Mouse (Mus musculus) layer of hippocampus, adult 2 months (tissue): ENCODE results near the gene Sds. TPM values are rescaled to one million over a fixed set of nuclear protein-coding genes. Genes with fewer than 3 reads are reported as not detected.

Source experiments
- DNase-seq, 2 experiments: peaks; one replicate each; pipeline ENCODE4 v3.0.0; 2022; ENCODE audit warnings: low spot score in 2 of 2
- H3K27ac ChIP-seq: fragments of 200-600 bp; 2 replicates; pipeline ENCODE4 v1.8.1; 2022
- H3K4me3 ChIP-seq: fragments of 200-600 bp; 2 replicates; pipeline ENCODE4 v1.8.1; 2022; ENCODE audit warnings: mild to moderate bottlenecking
- CTCF ChIP-seq: fragments of 200-600 bp; conservative IDR thresholded peaks from 2 replicates; pipeline ENCODE4 v1.8.1; 2022; ENCODE audit warnings: antibody characterized with exemption, mild to moderate bottlenecking, moderate library complexity
- long read RNA-seq, 2 experiments: library from polyadenylated mRNA; stranded (forward); transcript quantifications; one replicate each; pipeline ENCODE4 v2.0.0; 2021; ENCODE audit warnings: borderline mapping rate in 2 of 2
- total RNA-seq, 2 experiments: library from RNA; stranded (reverse); gene quantifications; 2 replicates each; pipeline ENCODE4 v1.2.3; 2021

Sds gene
- under 1 TPM in 1 of 2 experiments, not detected in 1; 0.31 TPM for total RNA-seq
- long read RNA-seq, experiment 1, result 0 reads
- long read RNA-seq, experiment 2, result 0 reads

DNA sequence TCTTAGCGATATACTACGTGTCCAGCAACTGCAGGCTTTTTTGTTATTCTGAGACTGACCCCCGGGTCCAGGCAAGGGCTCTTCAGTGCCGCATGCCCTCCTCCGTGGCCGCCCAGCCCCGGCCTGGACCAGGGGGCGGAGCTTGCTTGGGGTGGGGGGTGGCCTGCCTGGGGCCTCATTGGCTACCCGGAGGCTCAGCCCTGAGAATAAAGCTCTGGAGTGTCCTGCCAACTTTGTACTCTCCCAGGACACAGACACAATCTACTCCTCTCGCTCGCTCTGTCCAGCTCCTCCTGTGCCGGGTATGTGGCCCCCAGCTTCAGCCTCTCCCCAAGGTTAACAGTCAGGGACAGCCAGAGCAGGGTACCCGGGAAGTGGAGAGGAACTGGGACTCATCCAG lies at the start of gene Sds:
Gene Sds, plus strand, starts transcription at position 231 of the 400 bp plus-strand sequence.
- no peak within 1 kb of the TSS for H3K27ac ChIP-seq
- H3K4me3 ChIP-seq, result no peak within 1 kb of the TSS
- no peak for DNase-seq
- no peak for TF ChIP-seq CTCF

- DNase-seq, result no peak
- Histone ChIP-seq H3K27ac (no peak overlapping the region), H3K4me3 (no peak overlapping the region)
- TF ChIP-seq CTCF, result no peak
These were observed 49.8 kb upstream of the Sds start for GRCm38 (mm10) chr5:120426572-120426971.

DNA sequence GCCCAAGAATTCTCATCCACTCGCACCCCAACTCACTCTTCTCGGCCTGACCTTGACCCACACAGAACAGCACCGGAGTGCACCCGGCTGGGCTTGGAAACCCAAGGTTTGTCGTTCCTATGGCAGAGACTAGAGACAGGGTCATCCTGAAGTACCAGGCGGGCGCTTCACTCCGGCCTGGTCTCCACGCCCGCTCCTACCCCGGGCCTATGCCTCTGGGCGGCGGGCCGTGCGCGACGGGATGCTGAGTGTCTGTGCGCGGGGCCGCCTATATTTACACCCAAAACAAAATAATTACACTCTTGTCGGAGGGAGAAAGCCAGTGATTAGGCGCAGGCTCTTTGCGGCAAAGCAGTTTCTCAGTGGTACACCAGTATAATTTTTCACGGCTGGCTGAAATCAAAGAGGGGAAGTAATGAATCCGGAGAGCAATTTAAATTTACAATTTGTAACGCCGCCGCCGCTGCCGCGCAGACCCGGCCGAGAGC lies 48.8 kb upstream of the Sds start:
- no peak for TF ChIP-seq CTCF
- no peak overlapping the region for H3K27ac ChIP-seq
- DNase-seq, result no peak
- no peak overlapping the region for H3K4me3 ChIP-seq

DNA sequence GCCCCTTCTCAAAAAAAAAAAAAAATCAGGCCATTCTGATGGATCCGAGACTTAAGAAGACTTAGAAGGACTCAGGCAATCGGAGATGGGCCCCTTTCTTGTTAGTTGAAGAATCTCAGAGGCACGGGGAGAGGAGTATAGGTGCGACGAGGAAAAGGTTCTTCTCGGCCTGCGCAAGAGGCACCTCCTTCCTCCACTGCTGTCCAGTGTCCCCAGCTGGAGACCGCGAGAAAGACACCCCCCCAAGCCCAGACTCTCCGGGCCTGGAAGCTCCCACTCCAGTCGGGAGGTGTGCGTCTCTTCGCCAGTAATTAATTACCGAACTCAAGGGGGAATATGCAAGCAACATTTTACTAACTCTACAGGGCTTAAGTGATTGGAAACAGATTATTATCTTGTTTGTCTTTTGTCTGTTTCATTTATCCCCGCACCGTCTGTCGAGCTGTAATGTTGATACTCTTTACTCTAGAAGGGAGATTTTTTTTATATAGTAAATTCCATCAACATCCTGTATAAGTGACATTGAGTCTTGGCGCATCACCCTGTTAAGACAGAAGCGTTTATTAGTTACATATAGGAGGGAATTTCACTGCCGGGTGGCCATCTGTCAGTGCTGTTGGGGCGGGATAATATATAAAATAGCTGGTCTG lies 48.0 kb upstream of the Sds start:
- Histone ChIP-seq H3K4me3 (no peak overlapping the region), H3K27ac (no peak overlapping the region)
- TF ChIP-seq CTCF, result no peak
- DNase-seq, result no peak

DNA sequence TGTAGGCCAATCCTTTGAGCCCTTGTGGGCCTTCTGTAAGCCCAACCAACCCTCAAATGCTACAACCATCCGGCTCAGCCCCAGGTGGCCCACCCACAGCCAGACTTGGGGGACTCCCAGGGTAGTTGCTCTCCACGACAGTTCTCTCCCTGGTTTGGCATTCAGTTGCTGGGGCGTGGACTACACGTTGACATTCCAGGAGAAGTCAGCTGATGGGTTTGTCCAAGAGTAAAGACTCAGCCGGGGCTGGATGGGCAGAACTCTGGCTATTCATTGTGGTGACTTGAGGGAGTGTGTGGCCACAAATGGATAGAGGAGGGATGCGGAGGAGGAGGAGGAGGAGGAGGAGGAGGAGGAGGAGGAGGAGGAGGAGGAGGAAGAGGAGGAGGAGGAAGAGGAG lies 47.3 kb upstream of the Sds start:
- TF ChIP-seq CTCF, result no peak
- H3K27ac ChIP-seq, result no peak overlapping the region
- H3K4me3 ChIP-seq, result no peak overlapping the region
- DNase-seq, result no peak

- Histone ChIP-seq H3K4me3 (no peak overlapping the region), H3K27ac (no peak overlapping the region)
- DNase-seq, result no peak
- TF ChIP-seq CTCF, result no peak
These were observed 46.6 kb upstream of the Sds start for GRCm38 (mm10) chr5:120429692-120430091.

- DNase-seq, result no peak
- no peak overlapping the region for H3K27ac ChIP-seq
- no peak overlapping the region for H3K4me3 ChIP-seq
- TF ChIP-seq CTCF, result no peak
These were observed 45.2 kb upstream of the Sds start for GRCm38 (mm10) chr5:120431001-120431583.

DNA sequence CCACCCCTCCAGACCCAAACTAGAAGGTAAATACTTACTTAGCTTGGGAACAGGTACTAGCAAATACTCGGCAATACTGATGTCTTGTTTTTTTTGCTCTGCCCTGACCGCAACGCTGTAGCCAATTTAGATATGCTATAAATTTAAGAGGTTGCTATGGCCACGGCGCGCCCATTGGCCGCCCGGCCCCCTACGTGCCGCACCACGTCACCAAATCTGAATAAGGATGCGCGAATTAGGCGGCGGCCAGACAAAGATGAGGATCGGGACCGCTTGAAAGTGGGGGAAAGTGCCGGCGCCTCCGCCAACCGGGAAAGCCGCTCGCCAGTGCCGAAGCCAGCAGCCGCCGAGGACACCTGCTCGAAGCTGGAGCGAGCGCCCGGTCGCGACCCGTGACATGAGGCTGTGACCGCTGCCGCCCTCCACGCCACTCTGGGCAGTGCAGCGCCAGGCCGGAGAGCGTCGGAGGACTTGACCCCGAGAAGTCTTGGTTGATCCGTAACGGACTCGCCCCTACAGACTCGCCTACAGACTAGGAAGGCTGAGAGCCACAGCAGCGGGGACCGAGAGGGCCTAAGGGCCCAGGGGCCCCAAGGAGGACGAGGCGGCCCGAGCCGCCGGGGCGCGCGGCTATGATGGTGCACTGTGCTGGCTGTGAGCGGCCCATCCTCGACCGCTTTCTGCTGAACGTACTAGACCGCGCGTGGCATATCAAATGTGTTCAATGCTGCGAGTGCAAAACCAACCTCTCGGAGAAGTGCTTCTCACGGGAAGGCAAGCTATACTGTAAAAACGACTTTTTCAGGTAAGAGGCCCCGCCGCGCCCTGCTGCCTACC lies 44.5 kb upstream of the Sds start, which contains the start of gene Lhx5:
Gene Lhx5, plus strand, starts transcription at position 51 of the 837 bp plus-strand sequence.
- Histone ChIP-seq H3K27ac (no peak within 1 kb of the TSS), H3K4me3 (no peak within 1 kb of the TSS)
- TF ChIP-seq CTCF, result no peak
- DNase-seq, result no peak

DNA sequence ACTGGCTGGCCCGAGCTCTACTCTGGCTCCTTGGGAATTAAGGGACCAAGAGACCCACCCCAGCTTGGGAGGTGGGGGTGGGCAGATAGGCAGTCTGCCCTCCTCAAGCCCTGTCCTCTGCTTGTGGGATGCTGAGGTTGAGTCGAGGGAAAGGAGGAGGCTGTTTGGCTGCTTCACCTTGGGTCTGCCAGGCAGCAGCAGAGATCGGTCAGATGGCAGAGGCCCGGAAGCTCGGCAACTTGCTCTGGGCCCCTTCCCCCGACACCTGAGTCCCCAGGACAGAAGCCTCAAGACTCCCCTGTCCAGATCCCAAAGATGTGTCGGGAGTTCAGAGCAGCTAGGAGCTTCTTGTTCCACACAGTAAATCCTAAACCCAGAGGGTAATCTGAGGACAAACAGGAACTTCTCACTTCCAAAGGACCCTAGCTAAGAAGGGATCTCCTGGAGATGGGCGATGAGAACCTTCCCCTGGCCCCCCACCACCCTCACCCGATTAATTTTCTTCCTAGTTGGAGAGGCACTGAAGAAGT lies 43.8 kb upstream of the Sds start:
- H3K4me3 ChIP-seq, result no peak overlapping the region
- no peak for DNase-seq
- no peak overlapping the region for H3K27ac ChIP-seq
- no peak for TF ChIP-seq CTCF

DNA sequence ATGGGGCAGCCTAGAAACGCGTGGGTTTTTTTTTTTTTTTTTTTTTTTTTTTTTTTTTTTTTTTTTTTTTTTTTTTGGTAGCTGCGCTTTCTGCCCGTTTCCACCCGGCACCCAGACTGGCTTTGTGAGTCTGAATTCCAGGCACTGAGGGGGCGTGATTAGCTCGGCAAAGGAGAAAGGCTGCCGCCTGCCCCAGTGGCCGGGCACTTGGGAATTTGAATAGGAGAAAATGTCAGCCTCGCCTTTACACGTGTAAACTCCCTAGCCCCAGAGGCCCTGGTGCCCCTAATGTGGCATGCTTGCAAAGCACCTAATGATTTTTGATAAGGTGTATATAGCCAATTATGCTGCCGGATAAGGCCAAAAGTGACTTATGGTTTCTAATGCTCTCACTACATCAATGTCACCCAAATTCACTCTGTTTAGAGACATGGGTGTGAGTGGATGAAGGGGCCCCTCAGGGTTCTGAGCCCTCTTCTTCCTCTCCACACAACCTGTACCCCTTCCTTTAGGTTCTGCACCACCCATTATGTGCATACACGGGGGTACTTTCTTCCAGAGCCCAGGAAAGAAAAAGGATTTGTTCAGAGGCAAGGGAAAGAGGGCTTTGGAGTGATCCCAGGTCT lies 43.1 kb upstream of the Sds start:
- TF ChIP-seq CTCF, result no peak
- no peak for DNase-seq
- H3K27ac ChIP-seq, result no peak overlapping the region
- no peak overlapping the region for H3K4me3 ChIP-seq

DNA sequence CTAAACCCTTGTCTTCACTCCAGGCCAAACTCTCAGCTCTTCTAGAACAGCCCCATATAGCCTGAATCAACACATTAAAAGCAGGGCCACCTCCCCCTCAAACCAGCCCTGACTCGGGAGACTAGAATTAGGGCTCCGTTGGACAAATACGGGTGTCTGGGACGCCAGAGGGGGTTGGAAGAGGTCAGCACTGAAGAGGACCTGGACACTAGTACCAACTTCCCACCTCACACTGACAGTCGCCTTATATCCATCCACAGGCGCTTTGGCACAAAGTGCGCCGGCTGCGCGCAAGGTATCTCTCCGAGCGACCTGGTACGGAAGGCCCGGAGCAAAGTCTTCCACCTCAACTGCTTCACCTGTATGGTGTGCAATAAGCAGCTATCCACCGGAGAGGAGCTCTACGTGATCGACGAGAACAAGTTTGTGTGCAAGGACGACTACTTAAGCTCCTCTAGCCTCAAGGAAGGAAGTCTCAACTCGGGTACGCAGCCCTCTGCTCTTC lies 42.0 kb upstream of the Sds start:
- no peak for TF ChIP-seq CTCF
- DNase-seq, result no peak
- Histone ChIP-seq H3K4me3 (no peak overlapping the region), H3K27ac (no peak overlapping the region)

- no peak for DNase-seq
- Histone ChIP-seq H3K27ac (no peak overlapping the region), H3K4me3 (no peak overlapping the region)
- TF ChIP-seq CTCF, result no peak
These were observed 41.2 kb upstream of the Sds start for GRCm38 (mm10) chr5:120435006-120435681.
